Mouse (Mus musculus): Measurements from ENCODE around the gene Cdh15. TPM values are rescaled to one million over a fixed set of nuclear protein-coding genes. Genes with fewer than 3 reads are reported as not detected.

Cdh15 gene
- polyA plus RNA-seq, 1 experiment from 2014 or later: 8.3 TPM

GRCm38 (mm10) chr8:122916766-122917165, 69.0 kb downstream of the Cdh15 start:
- H3K4me3 ChIP-seq (ENCODE audit: low read depth, low read length): no peak overlapping the region
- no peak overlapping the region for H3K9ac ChIP-seq (ENCODE audit: low read length)
- ATAC-seq (ENCODE audit: insufficient read depth, low FRiP score, low TSS enrichment) (no peak), DNase-seq (ENCODE audit: low spot score) (no peak)
- H3K27me3 ChIP-seq (ENCODE audit: control insufficient read depth, insufficient read depth, low read length): no peaks in the 10 kb centered on the region
- no peak overlapping the region for H3K27ac ChIP-seq (ENCODE audit: low read depth, low read length)
- 0 out of 2 replicates have a peak, but pooled peaks cover 3% of the 10 kb centered on the region for H3K4me1 ChIP-seq (ENCODE audit: control insufficient read depth, insufficient read depth, low read length)
- H3K9me3 ChIP-seq (ENCODE audit: control insufficient read depth, low read length): no peaks in the 10 kb centered on the region
- no peaks in the 10 kb centered on the region for H3K36me3 ChIP-seq (ENCODE audit: control insufficient read depth, insufficient read depth, low read length)
- H3K4me2 ChIP-seq (ENCODE audit: low read depth): no peak overlapping the region
- 79% methylated on average over 3 of the region's 3 CpGs for WGBS

Other genes starting within 250 kb of the Cdh15 start
- gene Galns, start 236.5 kb upstream of the Cdh15 start, polyA plus RNA-seq (2014; fragmentation: Nextera tagmentation; extraction: Ambion mirVana): 5.4 and 6.6 TPM in 2 replicates
- 55.6 and 59.7 TPM in 2 replicates for gene Trappc2l, start 236.3 kb upstream of the Cdh15 start, polyA plus RNA-seq (2014; fragmentation: Nextera tagmentation; extraction: Ambion mirVana)
- not detected in 2 replicates for gene Pabpn1l, start 225.2 kb upstream of the Cdh15 start, polyA plus RNA-seq (2014; fragmentation: Nextera tagmentation; extraction: Ambion mirVana)
- 7.5 and 8.5 TPM in 2 replicates for gene Cbfa2t3, start 148.9 kb upstream of the Cdh15 start, polyA plus RNA-seq (2014; fragmentation: Nextera tagmentation; extraction: Ambion mirVana)
- 15.4 and 16.2 TPM in 2 replicates for gene Acsf3, start 72.5 kb upstream of the Cdh15 start, polyA plus RNA-seq (2014; fragmentation: Nextera tagmentation; extraction: Ambion mirVana)
- gene Ankrd11, start 194.3 kb downstream of the Cdh15 start, polyA plus RNA-seq (2014; fragmentation: Nextera tagmentation; extraction: Ambion mirVana): 83.2 and 88.3 TPM in 2 replicates
- 45.3 and 47.7 TPM in 2 replicates for gene Spg7, start 215.0 kb downstream of the Cdh15 start, polyA plus RNA-seq (2014; fragmentation: Nextera tagmentation; extraction: Ambion mirVana)